Mouse (Mus musculus): ENCODE data around the gene Derl2. TPM values are rescaled to one million over a fixed set of nuclear protein-coding genes. Genes with fewer than 3 reads are reported as not detected.

Gene Derl2
- polyA plus RNA-seq (2017; shearing (Covaris generic)) = 98.2 TPM

GRCm38 (mm10) chr11:71019201-71020068 lies at the start of gene Derl2, which contains the start of gene Mis12:
Derl2 (minus strand) TSS chr11:71019841.
Mis12 (plus strand) TSS chr11:71019611.

DNA sequence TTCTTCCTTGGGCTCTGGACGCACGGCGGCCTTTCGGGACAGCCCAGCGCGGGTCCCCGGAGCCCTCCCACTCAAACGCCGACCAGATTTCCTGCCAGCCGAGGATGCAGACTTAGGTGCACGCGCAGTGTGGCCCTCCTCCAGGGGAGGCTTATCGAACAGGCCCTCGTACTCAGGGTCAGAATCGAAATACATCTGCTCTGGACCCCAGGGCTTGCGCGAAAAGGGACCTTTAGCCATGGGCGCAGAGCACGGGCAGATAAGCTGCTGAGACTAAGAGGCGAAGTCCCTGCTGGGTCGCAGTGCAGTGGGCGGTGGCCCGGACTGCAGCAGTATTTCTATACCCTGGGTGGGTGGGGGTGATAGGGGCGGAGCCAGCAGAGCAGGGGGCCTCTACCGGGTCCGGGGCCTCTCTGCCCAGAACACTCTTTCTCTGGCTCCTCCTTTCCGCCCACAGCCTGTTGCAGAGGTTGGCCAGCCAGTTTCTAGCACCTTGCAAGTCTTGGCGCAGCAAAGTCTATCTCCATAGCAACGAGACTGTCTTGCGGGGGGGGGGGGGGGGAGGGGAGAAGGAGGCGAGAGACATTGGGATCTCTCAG lies 13.6 kb upstream of the Derl2 start, which contains the start of gene 6330403K07Rik:
TSS of gene 6330403K07Rik (minus strand) at position 351 of the 599 bp plus-strand sequence.

GRCm38 (mm10) chr11:71004316-71004773 lies 15.3 kb downstream of the Derl2 start, which contains the start of gene Dhx33:
Dhx33 (minus strand) TSS chr11:71004437.

DNA sequence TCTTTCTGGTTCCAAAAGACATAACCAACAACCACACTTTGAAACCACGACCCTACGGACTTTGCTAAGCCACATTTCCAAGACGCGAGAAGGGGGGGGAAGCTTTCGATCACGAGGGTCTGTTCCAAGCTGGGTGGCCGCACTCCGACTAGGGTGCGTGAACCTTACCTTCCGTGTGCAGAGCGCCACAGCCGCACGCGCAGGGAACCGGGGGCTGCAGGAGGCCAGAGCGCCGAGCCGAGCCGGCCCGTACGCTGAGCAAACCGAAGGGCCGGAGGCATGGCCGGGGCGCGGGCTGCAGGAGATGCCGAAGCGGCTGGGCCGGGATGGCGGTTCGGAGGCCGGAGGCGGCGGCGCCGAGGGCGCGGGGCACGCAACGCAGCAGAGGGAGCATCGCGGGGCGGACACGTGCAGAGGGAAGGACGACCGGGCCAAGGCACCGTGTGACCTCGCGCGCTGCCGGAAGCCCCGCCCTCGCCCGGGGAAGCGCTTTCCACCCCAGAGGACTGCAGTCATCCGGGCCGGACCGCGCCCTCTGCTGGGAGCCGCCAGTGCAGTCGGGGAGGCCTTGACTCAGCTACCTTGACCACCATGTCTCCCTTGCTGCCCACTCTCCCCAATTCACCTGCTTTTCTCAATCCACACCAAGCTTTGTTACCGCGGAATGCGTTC lies 36.9 kb downstream of the Derl2 start, which contains the start of gene C1qbp:
TSS of gene C1qbp (minus strand) at position 470 of the 672 bp plus-strand sequence.

DNA sequence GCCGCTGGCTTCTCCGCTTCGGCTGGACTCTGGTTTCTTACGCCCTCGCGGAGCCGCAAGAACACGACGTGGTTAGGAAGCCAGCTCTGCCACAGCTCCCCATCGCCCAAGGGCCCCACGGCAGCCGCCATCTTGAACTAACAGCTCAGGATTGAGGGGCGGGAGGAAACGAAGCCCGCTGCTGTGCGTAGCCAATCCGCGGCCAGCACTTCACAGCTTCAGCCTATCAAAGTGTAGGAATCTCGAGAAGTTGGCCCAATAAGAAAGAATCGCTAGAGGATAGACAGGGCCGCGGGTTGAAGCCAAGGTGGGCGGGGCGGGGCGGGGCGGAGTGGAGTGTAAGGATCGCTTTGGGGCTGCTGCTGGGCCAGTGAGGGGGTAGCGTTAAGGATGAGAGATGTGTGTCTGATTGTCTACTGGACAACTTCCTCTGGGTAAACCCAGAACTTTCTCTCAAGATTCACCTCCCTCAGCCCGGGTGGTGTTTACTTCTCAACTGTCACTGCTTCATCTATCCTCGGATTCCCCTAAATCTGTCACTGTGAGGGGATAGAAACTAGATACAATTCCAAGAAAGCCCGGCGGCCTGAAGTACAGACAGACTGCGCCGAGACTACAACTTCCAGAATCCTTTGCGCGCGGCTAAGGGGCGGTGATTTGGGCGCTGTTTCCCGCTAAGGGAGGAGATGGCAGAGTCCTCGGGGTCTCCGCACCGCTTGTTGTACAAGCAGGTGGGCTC lies 49.7 kb downstream of the Derl2 start, which contains the start of the genes Nup88 and Rpain:
TSS of gene Nup88 (minus strand) at position 153 of the 739 bp plus-strand sequence.
TSS of gene Rpain (plus strand) at position 393 of the 739 bp plus-strand sequence.

Other genes with a start within 250 kb of the Derl2 start
- gene Scimp, start 207.3 kb downstream of the Derl2 start, polyA plus RNA-seq (2017; shearing (Covaris generic)) = 0.94 TPM
- 14.9 TPM for gene Rabep1, start 175.1 kb downstream of the Derl2 start, polyA plus RNA-seq (2017; shearing (Covaris generic))
- gene Nup88, start 49.9 kb downstream of the Derl2 start, polyA plus RNA-seq (2017; shearing (Covaris generic)) = 123 TPM
- 93.3 TPM for gene Rpain, start 49.6 kb downstream of the Derl2 start, polyA plus RNA-seq (2017; shearing (Covaris generic))
- gene C1qbp, start 36.8 kb downstream of the Derl2 start, polyA plus RNA-seq (2017; shearing (Covaris generic)) = 25.8 TPM
- gene Dhx33, start 15.4 kb downstream of the Derl2 start, polyA plus RNA-seq (2017; shearing (Covaris generic)) = 24.0 TPM
- gene Mis12, start 230 bp downstream of the Derl2 start, polyA plus RNA-seq (2017; shearing (Covaris generic)) = 55.4 TPM
- gene 6330403K07Rik, start 13.7 kb upstream of the Derl2 start, polyA plus RNA-seq (2017; shearing (Covaris generic)) = 21.0 TPM
- 1.5 TPM for gene Nlrp1a, start 124.9 kb upstream of the Derl2 start, polyA plus RNA-seq (2017; shearing (Covaris generic))
- 6.3 TPM for gene Nlrp1b, start 210.9 kb upstream of the Derl2 start, polyA plus RNA-seq (2017; shearing (Covaris generic))